Mouse (Mus musculus) heart, adult 2 months (tissue): ENCODE measurements around the gene Csnk1e.

Experiments used
- CTCF ChIP-seq: fragments of 200-600 bp; IDR thresholded peaks from 2 replicates; pipeline ENCODE4 v1.8.1; 2022; ENCODE audit warnings: antibody characterized with exemption, mild to moderate bottlenecking, moderate library complexity
- EP300 ChIP-seq: fragments of 200-500 bp; IDR thresholded peaks from 2 replicates; pipeline ENCODE4 v1.6.1; 2011; ENCODE audit warnings: low read depth, low read length, control low read depth; ENCODE audit not compliant: insufficient read depth
- POLR2A ChIP-seq: fragments of 200-500 bp; IDR thresholded peaks from 2 replicates; pipeline ENCODE4 v1.6.1; 2011; ENCODE audit warnings: mild to moderate bottlenecking, low read depth, low read length, control low read depth; ENCODE audit not compliant: insufficient read depth

GRCm38 (mm10) chr15:79413802-79414201 lies 41.6 kb downstream of the Csnk1e start:
- TF ChIP-seq CTCF (no peak), POLR2A (no peak), EP300 (no peak)
